In the genomic region with DNA sequence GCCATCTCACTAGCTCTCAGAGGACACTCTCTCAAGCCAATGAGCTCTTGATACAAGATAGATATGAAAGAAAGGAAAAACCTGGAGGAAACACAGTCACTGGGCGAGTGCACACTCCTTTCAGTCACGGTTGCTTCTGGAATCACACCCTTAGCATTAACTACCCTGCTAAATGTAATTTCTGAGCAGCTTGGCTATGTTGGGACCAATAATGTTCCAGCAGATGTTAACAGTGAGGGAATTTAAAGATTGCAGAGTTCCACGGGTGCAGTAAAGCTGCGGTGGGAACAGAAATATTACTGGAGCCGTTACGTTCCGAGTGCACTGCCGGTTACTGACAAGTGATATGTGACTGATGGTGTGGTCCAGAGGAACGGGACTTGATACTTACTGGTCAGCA, we compare ENCODE assay signal across 20 mouse cellular contexts.
"Had no signal": no experiment of that assay in that cellular context is flagged by ENCODE, and none has a peak within 500 bp of the region (broad histone marks: within the 10 kb centered on the region; RNA-seq: fewer than 3 reads in every experiment).

No protein-coding gene starts in this region.

- H3K4me3 ChIP-seq: heart, embryonic 10.5 days; heart, embryonic 12.5 days; hindbrain, embryonic 13.5 days; hindbrain, embryonic 15.5 days; kidney, embryonic 15.5 days; left cerebral cortex, adult 2 months; limb, embryonic 15.5 days; liver, embryonic 12.5 days had no signal

- DNase-seq: forebrain, postnatal 0 days; gastrocnemius, postnatal 14 days; gastrocnemius, postnatal 36 days; heart, adult 18-20 months; heart, postnatal 10 days; kidney, adult 11 months; kidney, adult 8-10 months; kidney, postnatal 14 days; kidney, postnatal 36 days had no signal

- ATAC-seq: forebrain, postnatal 0 days; hindbrain, postnatal 0 days; intestine, embryonic 16.5 days; liver, embryonic 12.5 days had no signal

- H3K4me2 ChIP-seq: heart, embryonic 12.5 days; hindbrain, embryonic 13.5 days; hindbrain, embryonic 15.5 days; kidney, embryonic 15.5 days; limb, embryonic 15.5 days; liver, embryonic 12.5 days had no signal

- H3K27ac ChIP-seq: heart, embryonic 10.5 days; hindbrain, embryonic 13.5 days; hindbrain, embryonic 15.5 days; hindbrain, postnatal 0 days; kidney, embryonic 15.5 days; left cerebral cortex, adult 2 months; limb, embryonic 15.5 days; liver, embryonic 12.5 days; liver, embryonic 14.5 days had no signal

- H3K36me3 ChIP-seq: heart, embryonic 10.5 days; heart, embryonic 12.5 days; hindbrain, embryonic 13.5 days; hindbrain, embryonic 15.5 days; kidney, embryonic 15.5 days; limb, embryonic 15.5 days; liver, embryonic 12.5 days had no signal

- H3K9ac ChIP-seq: forebrain, postnatal 0 days; heart, embryonic 12.5 days; hindbrain, embryonic 13.5 days; hindbrain, embryonic 15.5 days; kidney, embryonic 15.5 days; limb, embryonic 15.5 days; liver, embryonic 12.5 days; liver, embryonic 14.5 days had no signal

- H3K9me3 ChIP-seq: heart, embryonic 10.5 days; heart, embryonic 12.5 days; hindbrain, embryonic 13.5 days; hindbrain, embryonic 15.5 days; kidney, embryonic 15.5 days; limb, embryonic 15.5 days; liver, embryonic 12.5 days had no signal

- H3K27me3 ChIP-seq: heart, embryonic 12.5 days; hindbrain, embryonic 13.5 days; hindbrain, embryonic 15.5 days; kidney, embryonic 15.5 days; limb, embryonic 15.5 days; liver, embryonic 12.5 days had no signal

- H3K4me1 ChIP-seq: heart, embryonic 10.5 days; heart, embryonic 12.5 days; hindbrain, embryonic 13.5 days; hindbrain, embryonic 15.5 days; liver, embryonic 12.5 days had no signal
